Mouse (Mus musculus) testis, adult 2 months (tissue): ENCODE data around the gene Nr2f2.

Source experiments
- CTCF ChIP-seq: fragments of 200-500 bp; IDR thresholded peaks from 2 replicates; pipeline ENCODE4 v1.5.1; 2012; ENCODE audit warnings: low read depth, mild to moderate bottlenecking, inconsistent platforms, low read length, moderate library complexity; ENCODE audit not compliant: control insufficient read depth, insufficient read depth, insufficient replicate concordance
- POLR2A ChIP-seq: fragments of 200-500 bp; IDR thresholded peaks from 2 replicates; pipeline ENCODE4 v1.6.1; 2012; ENCODE audit warnings: low read depth, mild to moderate bottlenecking, inconsistent platforms, low read length, moderate library complexity; ENCODE audit not compliant: control insufficient read depth

- TF ChIP-seq CTCF: no peak
- TF ChIP-seq POLR2A: no peak
Measured at GRCm38 (mm10) chr7:70409890-70410289, 43.4 kb upstream of the Nr2f2 start.
